Mouse (Mus musculus) spleen, embryonic (tissue): ENCODE data around the gene Arl3.

Experiments
- CTCF ChIA-PET: fragments of 350-600 bp; sonication (Branson Sonifier 250); formaldehyde crosslinking; loops from one replicate; lab custom pipeline; 2022; lab: Charles Lee

The Arl3 gene

DNA sequence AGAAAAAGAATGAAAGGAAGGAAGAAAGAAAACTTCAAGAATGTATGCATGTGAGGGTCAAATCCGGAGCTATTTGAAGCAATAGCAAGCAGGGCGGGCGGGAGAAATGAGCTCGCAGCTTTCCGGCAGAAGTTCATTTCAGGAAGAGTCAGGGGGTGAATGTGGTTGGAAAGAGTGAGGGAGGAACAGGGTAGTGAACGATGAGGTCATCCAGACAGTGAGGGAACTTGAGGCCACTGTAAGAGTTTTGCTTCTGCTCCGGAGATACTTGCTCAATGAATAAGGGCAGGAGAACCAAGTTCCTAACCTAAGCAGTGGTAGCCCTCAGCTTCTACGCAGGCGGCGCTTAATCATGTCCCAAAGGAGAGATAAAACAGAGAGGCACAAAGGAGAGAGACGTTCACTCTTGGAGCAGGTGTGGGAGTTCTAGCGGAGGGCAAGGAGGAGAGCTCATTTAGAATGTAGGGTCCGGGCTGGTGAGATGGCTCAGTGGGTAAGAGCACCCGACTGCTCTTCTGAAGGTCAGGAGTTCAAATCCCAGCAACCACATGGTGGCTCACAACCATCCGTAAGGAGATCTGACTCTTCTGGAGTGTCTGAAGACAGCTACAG is 50.5 kb downstream of the Arl3 start:
- CTCF ChIA-PET = interaction anchor here (0.7 kb wide), 3 partner anchors 30 to 754 kb away, joined by 5 to 9 read pairs (median 6); no protein-coding TSS in a partner anchor

DNA sequence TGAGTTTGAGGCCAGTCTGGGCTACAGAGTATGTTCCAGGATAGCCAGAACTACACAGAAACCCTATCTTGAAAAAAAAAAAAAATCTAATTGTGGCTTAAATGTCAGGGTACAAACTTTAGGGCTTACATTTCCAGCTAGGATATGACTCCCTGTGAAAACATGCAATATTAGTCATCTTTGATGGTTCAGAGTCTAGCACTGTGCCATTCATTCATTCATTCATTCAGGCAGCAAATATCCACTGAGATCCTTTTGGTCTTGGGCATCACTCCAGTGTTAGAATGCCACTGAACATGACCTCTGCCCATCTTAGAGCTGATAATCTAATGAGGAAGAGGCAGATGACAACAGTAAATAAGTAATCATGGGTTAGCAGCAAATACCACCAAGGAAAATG is 51.3 kb downstream of the Arl3 start:
- CTCF ChIA-PET = interaction anchor here (1.1 kb wide), 1 partner anchor 9 kb away, joined by 6 read pairs; no protein-coding TSS in a partner anchor

DNA sequence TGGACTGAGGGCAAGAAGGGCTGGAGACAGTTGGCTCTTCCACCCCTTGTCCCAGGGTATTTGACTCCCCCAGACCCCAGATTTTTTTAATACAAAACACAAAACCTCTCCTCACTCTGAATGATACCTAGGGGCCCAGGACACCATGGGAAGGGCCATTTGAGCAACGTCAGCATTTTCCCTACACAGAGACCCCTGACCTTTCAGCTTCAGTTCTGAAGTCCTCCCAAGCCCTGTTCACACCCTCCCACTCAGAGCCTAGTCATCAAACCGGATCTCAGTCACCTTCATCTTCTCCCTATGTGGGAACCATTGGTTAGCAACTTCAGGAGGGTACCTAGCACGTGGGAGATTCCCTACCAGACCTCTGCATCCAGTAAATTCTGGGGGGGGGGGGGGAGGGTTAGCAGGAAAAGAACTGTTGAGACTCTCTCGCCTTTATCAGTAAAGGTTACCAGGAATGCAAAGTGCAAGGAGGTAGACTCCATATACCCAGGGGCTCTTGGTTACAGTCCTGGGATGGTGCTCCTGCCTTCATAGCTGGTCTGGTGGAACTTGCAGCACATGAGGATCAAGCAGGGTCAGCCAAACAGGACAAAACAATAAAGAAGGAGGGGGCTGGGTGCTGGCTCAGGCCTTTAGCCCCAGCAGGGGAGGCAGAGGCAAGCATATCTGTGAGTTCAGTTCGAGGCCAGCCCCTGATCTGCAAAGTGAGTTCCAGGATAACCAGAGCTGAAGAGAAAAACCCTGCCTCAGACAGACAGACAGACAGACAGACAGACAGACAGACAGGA is 54.0 kb downstream of the Arl3 start:
- CTCF ChIA-PET = interaction anchor here (0.7 kb wide), 1 partner anchor 69 kb away, joined by 16 read pairs; no protein-coding TSS in a partner anchor

DNA sequence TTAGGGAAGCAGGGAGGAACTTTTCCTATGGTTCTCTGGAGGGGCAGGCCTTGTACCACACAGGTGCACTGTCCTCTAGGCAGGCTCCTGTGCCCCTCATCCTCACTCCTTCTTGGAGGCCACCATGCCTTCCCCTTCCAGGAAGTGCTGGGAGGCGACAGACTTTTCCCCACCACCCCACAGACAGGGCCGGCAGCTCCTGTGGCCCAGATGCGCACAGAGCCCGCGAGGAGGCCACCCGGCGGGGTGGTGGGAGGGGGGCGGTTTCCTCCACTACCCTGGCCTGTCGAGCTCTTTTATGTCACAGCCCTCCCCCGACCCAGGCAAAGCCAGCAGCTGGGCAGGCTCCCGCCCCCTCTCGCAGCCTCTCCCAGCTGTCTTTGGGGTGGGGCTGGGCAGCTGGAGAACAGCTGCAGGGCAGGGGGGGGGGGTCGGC is 54.6 kb downstream of the Arl3 start:
- CTCF ChIA-PET = interaction anchor here (0.8 kb wide), 1 partner anchor 13 kb away, joined by 3 read pairs; no protein-coding TSS in a partner anchor

DNA sequence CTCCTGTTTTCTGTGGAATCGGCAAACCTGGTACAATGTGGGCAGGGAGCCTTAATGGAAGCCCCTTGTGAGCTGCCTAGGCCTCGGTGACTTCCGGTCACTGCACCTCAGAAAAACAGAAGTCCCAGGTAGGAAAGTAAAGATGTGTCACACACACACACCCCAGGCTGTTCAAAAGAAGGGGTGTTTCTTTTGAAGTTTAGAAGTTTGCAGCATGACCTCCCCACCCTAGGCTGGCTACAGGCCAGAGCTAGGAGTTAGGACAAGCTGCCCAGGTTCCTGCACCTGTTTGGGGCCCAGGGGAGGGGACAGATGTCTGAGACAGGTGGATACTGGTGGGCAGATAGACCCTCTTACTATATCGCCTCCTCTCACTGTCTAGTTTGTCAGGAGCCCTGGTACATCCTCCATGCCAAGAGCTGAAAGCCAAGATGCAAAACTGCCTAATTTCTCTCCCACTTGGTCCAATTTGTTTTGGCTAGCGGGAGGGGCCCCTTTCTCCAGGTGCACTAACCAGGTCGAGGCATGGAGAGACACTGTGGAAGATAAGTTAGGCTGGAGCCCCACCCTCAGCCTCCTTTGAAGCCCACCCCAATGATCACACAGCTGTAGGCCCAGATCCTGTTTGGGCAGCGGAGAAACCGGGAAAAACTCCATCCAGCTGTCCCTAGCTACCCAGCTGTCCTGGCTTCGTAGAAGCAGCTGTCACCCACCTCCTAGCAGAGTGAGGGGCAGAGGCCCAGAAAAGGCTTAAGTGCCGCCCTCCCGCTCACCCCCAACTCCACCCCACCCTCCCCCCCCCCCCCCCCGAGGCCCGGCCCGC is 55.3 kb downstream of the Arl3 start:
- CTCF ChIA-PET = interaction anchor here (0.8 to 1.1 kb wide), 2 partner anchors 8 to 13 kb away, joined by 3 read pairs; no protein-coding TSS in a partner anchor

DNA sequence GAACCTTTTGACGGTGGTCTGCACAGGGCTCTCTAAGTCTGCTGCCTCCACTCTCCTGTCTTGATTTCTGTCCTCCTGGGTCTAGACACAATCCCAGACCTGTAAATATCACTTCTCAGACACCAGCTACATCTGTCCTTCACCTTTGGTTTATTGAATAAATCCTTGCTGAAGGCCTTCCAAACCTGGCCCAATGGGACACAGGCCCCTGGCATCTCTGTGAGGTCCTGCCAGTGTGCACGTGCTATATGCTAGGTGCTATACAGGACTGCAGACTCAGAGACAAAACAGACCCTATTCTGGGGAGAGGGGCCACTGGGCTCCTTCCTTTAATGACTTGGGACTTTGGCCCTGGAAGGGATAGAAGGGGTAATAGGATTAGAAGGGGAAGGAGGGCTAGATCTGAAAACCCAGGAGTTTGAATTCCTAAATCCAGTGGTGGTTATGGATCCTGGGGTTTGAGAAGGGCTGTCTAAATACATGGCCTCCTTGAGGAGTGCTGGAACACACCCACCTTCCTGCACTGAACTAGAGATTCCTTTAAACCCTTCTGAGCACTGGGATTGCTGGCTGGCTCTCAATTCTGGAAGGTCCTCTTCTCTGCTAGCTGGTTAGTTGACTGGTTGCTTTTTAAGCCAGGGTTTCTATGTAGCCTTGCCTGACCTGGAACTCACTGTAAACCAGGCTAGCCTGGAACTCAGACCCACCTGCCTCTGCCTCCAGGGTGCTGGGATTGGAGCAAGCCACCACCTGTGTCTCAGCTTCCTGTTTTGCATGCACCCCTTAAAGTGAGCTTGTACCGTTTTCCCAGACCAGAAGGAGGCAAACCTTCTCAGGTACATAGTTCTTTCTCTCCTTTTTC is 56.1 kb downstream of the Arl3 start:
- CTCF ChIA-PET = interaction anchor here (0.7 to 1.1 kb wide), 2 partner anchors 8 to 104 kb away, joined by 3 to 5 read pairs; no protein-coding TSS in a partner anchor

DNA sequence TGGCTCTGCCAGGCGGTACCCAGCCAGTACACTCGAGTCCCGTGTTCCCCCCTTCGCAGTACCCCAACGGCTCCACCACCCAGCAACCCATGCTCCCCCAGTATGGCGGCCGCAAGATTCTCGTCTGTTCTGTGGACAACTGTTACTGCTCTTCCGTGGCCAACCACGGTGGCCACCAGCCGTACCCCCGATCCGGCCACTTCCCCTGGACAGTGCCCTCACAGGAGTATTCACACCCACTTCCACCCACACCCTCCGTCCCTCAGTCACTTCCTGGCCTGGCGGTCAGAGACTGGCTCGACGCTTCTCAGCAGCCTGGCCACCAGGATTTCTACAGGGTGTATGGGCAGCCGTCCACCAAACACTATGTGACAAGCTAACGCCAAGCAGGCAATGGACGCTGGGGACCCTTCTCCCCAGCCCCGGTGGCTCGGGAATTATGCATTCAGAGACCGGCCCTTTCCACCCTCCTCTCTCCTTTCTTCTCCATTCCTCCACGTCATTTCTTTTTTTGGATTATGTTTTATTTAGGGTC is 57.6 kb downstream of the Arl3 start:
- CTCF ChIA-PET = interaction anchor here (0.7 kb wide), 1 partner anchor 11 kb away, joined by 3 read pairs; no protein-coding TSS in a partner anchor

DNA sequence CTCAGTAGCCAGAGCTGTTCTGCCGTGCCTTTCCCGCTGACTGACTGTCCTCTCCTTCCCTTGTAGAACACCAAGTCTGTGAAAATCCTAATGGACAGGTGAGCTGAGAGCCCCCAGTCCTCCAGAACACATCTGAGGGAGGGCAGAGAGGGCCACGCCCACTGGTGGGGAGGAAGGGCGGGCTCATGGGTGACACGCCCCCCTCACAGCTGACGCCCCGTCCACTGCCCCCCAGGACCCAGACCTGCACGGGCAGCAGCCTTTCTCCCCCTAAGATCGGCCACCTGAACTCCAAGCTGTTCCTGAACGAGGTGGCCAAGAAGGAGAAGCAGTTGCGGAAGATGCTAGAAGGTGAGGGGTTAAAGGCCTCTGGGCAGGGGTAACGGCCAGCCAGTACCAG is 58.6 kb downstream of the Arl3 start:
- CTCF ChIA-PET = interaction anchor here (0.7 kb wide), 1 partner anchor 10 kb away, joined by 3 read pairs; no protein-coding TSS in a partner anchor

DNA sequence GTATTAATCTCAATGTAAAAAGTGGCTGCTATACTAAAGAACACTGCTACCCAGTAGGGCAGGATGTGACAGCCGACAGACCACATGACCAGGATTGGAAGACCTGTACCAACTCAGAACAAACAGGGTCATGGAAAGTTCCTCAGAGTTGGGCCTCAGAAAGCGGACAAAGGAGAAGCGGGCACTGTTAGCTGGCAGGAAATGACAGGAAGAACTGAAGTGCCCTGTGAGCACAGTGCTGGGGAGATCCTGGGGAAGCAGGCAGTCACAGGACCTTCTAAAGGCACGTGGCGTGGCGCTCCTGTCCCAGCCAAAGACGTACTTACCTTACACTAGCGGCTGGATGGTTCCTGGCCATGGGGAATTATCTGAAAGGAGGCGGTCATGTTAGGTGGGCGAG is 61.7 kb downstream of the Arl3 start:
- CTCF ChIA-PET = no interaction called here

DNA sequence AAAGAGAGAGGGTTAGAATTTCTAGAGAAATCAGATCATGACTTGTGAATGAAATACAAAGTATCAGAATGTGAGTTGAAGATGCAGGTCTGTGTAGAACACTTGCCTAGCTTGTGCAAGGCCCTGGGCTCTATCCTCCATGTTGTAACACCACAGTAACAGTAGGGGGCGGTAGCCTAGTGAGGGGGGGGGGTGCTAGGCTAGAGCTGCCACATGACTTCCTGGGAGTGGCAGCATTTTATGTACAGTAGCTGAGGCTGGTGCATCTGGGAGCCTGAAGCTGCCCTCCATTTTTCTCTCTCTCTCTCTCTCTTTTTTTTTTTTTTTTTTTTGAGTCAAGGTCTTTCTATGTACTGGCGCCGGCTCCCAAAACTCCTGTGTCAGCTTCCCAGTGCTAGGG is 62.2 kb downstream of the Arl3 start:
- CTCF ChIA-PET = interaction anchor here (0.6 kb wide), 1 partner anchor 435 kb away, joined by 5 read pairs; no protein-coding TSS in a partner anchor

DNA sequence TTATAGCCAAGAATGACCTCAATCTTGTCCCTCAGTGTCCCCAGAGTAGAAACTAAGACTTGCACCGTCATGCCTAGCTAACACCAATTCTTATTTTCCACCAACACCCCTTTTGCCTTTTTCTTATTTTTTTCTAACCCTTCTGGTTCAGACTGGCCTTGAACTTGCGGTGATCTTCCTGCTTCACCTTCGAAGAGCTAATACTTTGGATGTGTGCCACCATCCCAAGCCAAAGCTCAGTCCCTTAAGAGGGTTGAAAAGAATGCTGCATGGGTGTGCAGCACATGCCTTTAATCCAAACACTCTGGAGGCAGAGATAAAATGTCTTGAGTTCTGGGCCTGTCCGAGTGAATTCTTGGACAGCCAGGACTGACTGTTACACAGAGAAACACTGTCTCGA is 62.6 kb downstream of the Arl3 start:
- CTCF ChIA-PET = interaction anchor here (0.6 kb wide), 2 partner anchors 18 to 434 kb away, joined by 5 to 14 read pairs; no protein-coding TSS in a partner anchor

DNA sequence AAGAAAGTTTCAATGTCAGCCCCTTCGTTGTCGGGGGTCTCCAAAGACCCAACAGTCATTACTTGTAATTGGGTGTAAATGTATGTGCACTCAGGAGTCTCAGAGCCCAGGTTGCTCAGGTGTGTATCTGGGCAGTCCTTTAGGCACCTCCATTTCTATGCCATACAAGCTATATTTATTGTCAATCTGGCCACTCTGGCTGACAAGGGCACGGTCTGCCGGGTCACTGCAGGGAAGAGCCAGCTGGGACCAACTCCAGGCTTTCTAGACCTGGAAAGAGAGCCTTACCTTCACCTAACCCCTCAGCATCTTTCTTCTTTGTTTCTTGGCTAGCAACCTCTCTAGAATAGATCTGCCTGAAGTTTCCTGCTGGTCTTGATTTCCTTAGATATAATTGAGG is 63.3 kb downstream of the Arl3 start:
- CTCF ChIA-PET = interaction anchor here (0.6 to 1.2 kb wide), 3 partner anchors 8 to 53 kb away, joined by 3 to 14 read pairs (median 8); no protein-coding TSS in a partner anchor

DNA sequence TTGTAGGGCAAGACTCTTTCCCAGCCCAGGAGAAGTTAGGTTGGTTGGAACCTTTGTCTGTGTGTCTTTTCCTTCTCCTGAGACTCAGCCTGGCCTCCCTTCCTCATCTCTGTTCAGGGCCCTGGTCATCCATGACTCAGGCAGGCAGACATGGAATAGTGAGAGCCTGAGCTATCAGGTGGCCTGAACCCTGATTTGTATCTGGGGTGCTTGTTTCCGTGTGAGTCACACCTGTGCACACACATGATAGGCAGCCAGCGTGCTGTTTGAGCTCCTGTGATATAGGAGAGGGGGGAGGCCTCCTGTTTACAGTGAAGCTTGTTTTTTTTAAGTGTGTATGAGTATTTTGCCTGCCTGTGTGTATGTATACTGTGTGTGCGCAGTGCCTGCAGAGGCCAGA is 63.8 kb downstream of the Arl3 start:
- CTCF ChIA-PET = interaction anchor here (0.6 to 1.2 kb wide), 2 partner anchors 8 to 54 kb away, joined by 3 to 8 read pairs; no protein-coding TSS in a partner anchor

DNA sequence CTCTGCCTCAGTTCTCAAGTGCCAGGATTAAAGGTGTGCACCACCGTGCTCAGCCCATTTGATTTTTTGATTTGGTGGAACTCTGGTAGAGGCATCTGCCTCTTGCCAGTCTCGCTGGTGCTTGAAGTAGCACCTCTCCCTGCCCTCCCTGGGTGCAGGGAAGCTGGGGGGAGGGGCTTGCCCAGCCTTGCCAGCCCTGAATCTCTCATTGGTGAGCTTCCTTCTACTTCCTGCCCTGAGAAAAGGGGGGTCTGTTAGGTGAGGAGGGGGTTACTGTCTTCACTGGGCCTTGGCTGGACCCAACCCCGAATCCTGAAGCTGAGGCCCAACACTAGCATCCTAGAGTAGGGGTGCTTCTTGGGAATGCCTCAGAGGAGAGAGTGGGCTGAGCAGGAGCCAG is 64.3 kb downstream of the Arl3 start:
- CTCF ChIA-PET = interaction anchor here (1.2 kb wide), 1 partner anchor 9 kb away, joined by 3 read pairs; no protein-coding TSS in a partner anchor

DNA sequence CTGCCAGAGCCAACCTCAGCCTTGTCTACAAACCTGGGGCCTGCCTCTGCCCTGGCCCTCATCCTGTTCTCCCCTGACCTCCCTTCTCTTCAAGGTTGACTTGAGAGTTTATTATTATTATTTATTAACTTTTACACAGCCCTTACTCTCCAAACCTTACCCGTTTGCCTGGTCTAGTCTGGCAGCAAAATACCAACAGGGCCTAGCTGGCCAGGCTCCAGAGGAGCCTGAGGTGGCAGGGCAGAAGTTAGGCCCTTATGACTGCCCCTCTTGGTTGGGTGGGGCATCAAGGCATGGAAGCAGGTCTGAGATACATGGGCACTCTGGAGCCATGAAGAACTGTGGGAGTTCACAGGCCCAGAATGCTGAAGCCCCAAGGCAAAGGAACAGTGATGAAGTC is 65.2 kb downstream of the Arl3 start:
- CTCF ChIA-PET = no interaction called here

DNA sequence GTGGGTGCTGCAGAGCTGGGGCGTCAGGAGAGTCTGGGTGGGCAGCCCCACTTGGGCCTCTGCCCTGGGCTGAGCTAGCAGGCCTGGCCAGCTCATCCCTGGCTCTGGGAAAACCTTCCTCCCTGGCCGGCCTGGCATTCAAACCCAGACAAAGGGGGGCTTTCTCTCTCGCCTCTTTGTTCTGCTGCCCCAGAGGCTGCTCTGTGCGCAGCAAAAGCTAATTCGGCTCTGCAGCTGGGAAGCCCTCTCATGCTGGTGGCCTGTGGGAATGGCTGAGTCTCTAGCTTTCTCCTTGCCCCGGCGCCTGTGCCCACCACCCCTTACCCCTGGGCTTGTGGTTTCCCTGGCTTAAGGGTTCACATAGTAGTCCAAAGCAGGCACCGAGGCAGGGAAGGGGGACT is 65.8 kb downstream of the Arl3 start:
- CTCF ChIA-PET = no interaction called here

DNA sequence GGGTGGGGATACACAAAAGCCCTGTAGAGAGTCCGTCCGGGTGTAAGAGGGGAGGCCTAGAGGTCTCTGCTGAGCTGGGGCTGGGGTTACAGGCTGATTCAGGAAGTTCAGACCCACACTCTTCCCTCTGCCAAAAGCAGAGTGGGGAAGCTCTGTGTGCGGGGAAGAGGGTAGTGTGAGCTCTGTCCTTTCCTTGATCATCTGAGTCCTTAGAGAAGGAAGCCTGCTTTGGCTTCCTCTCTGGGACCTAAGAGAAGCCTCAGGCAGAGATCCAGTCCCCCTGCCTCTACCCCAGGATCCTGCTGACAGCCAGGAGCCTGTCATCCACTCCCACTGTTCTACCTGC is 66.7 kb downstream of the Arl3 start:
- CTCF ChIA-PET = interaction anchor here (0.6 kb wide), 1 partner anchor 94 kb away, joined by 3 read pairs; no protein-coding TSS in a partner anchor

DNA sequence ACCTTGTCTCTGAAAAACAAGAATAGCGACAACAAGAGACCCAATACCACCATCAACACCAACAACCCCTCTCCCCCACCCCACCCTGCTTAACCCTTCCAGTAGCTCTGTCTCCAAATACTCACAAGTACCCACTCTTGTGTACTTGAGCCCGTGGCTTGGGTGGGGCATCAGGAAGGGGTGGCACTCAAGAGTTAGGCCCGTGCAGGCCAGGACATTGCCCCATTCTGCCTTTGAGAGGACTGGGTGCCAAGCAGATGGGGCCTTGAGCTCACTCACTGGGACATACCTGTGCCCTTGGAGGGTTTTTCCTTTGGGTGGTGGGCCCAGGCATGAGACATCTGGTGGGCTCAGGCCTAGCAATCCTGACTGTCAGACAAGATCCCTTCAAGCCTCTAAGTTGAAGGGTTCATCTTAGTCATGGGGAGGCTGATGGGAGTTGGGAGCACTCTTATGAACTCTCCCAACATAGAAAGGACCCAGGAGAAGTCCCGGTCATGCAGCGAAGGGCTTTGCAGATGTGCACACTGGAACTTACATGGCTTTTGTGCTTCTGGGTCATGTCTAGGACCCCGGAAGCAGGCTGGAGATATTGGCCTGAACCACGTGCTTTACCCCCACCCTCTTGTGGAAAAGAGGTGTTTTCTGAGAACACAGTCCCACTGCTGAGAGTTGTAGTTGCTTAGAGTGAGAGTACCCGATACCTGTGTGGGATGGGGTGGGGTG is 67.2 kb downstream of the Arl3 start:
- CTCF ChIA-PET = interaction anchor here (0.6 to 1.0 kb wide), 2 partner anchors 12 to 95 kb away, joined by 3 read pairs; no protein-coding TSS in a partner anchor

DNA sequence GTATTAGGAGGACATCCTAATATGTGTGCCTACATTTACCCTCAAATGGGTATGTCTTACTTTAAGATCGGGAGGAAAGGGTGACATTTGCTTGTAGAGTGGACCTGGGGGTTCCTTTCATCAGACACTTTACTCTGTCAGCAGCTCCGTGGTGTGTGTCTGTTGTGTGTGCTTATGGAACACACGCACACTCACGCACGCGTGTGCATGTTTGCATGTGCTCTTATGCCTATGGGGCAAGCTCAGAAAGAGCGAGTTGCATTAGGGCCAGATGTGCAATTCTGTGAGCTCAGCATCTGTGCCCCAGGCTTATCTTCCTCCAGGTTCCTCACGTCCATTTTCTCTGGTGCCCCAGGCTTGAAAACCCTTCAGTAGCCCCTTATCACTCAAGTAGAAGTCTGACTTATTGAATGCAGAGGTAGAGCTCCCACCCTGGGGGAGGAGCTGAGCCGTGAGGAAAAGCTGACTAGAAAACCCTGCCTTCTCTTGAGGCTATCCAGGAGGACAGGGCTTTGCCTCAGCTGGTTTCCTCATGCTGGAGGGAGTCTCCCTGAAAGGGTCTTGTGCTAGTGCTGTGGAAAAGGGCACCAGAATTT is 68.1 kb downstream of the Arl3 start:
- CTCF ChIA-PET = interaction anchor here (1.0 kb wide), 1 partner anchor 13 kb away, joined by 3 read pairs; no protein-coding TSS in a partner anchor
